Mouse (Mus musculus) lung, adult 2 months (tissue): Measurements from ENCODE around the gene Tec. TPM values are rescaled to one million over a fixed set of nuclear protein-coding genes. Genes with fewer than 3 reads are reported as not detected.
"Not testable (repeated sequence)": the region's sequence is repeated elsewhere in the genome, so short reads cannot be mapped to it uniquely, and the experiment has no call there.

Source experiments
- DNase-seq: peaks from one replicate; pipeline ENCODE4 v3.0.0; 2022
- H3K4me1 ChIP-seq: fragments of 200-500 bp; 2 replicates; pipeline ENCODE4 v1.6.1; 2011; ENCODE audit warnings: low read length; ENCODE audit not compliant: control insufficient read depth, insufficient read depth
- H3K4me3 ChIP-seq: fragments of 200-500 bp; replicated peaks from 2 replicates; pipeline ENCODE3; 2011; ENCODE audit warnings: low read depth, mild to moderate bottlenecking, control low read depth, low read length; ENCODE audit errors: extremely low read depth
- CTCF ChIP-seq: fragments of 200-500 bp; IDR thresholded peaks from 2 replicates; pipeline ENCODE4 v1.5.1; 2011; ENCODE audit warnings: mild to moderate bottlenecking, low read length, control low read depth; ENCODE audit not compliant: insufficient read depth
- POLR2A ChIP-seq: fragments of 200-500 bp; IDR thresholded peaks from 2 replicates; pipeline ENCODE4 v1.6.1; 2011; ENCODE audit warnings: low read depth, mild to moderate bottlenecking, control low read depth, low read length, borderline replicate concordance; ENCODE audit errors: extremely low read depth
- WGBS: fragments of 180-500 bp; shearing (Covaris S2); methylation state at CpG from one replicate; pipeline ENCODE4 v1.1.7; 2018; 5-methylcytosine and 5-hydroxymethylcytosine counted together
- polyA plus RNA-seq: library from polyadenylated mRNA; depleted of rRNA; stranded (reverse); fragments of >200 nt; gene quantifications from 2 replicates; pipeline ENCODE4 v1.2.3, GENCODE M21; 2012

Gene Tec
- polyA plus RNA-seq, 1 experiment: 4.2 TPM

GRCm38 (mm10) chr5:72830988-72831610 is 37.2 kb downstream of the Tec start:
- no peak for DNase-seq
- TF ChIP-seq CTCF (no peak), POLR2A (no peak)
- 81% methylated on average over 5 of the region's 5 CpGs for WGBS
- peaks cover 7% of the 10 kb centered on the region for H3K4me1 ChIP-seq
- no peak overlapping the region for H3K4me3 ChIP-seq

- 86% methylated on average over 7 of the region's 7 CpGs for WGBS
- H3K4me1 ChIP-seq: peaks cover 7% of the 10 kb centered on the region
- DNase-seq: no peak
- H3K4me3 ChIP-seq: no peak overlapping the region
- TF ChIP-seq POLR2A (no peak), CTCF (no peak)
Measured at GRCm38 (mm10) chr5:72829506-72830067, 38.7 kb downstream of the Tec start.

DNA sequence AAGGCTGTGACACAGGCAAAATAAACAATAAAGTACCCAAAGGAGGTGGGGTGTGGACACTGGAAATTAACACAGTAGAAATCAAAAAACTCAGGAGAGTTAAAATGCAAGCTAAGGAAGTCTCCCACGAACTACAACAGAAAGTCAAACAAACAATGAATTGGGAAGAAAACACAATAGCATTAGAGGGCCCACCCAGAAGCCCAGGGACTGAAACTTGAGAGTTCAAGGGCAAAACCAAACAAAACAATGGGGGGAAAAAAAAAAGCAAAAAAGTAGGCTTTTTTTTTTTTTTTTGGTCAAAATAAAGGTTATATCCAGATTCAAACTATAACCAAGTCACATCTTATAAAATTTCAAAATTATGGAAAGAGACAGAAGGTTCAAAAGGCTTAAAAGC is 39.9 kb downstream of the Tec start:
- DNase-seq: no peak
- TF ChIP-seq CTCF: no peak
- TF ChIP-seq POLR2A: no peak
- Histone ChIP-seq H3K4me1 (peaks cover 5% of the 10 kb centered on the region), H3K4me3 (no peak overlapping the region)
- 35% methylated on average over 1 of the region's 1 CpGs for WGBS

DNA sequence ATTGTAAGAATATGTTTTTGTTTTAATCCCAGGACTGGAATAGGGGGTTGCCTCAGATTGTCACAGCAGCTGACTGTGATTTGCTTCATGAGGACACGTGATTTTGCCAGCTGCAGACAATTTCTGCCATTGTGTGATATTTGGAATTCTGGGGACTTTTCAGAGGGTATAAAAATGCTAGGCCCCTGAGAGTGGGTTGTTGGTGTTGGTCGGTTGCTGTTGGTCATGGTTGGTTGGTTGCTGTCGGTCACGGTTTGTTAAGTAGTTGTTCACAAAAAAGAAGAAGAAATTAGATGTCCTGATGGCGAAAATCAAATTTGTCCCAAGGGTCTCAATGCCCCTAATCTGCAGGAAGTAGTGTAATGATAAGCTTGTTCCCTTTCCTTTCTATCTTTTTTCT is 40.8 kb downstream of the Tec start:
- WGBS: 89% methylated on average over 5 of the region's 5 CpGs
- Histone ChIP-seq H3K4me3 (no peak overlapping the region), H3K4me1 (no peaks in the 10 kb centered on the region)

DNA sequence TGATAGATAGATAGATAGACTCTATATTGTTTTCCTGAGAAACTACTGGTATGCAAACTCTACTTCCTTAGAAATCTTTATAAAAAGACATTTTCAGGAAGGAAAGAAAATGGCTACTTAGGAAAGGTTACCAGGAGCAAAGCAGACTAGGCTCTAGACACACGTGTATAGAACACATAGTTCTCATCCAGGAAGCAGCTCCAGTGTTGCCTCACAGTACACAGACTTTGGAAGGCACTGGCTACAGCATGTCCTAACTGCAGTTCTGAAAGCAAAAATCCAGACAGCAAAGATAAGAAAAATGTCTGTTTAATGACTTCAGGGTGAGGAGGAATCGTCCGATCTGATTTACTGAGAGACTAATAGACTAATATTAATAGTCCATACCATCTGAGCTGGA is 41.8 kb downstream of the Tec start:
- DNase-seq: no peak
- TF ChIP-seq POLR2A: no peak
- TF ChIP-seq CTCF: no peak
- WGBS: 68% methylated on average over 3 of the region's 3 CpGs
- H3K4me1 ChIP-seq: no peaks in the 10 kb centered on the region
- H3K4me3 ChIP-seq: no peak overlapping the region

More for the DNA sequence above, 40.8 kb downstream of the Tec start:
- DNase-seq: no peak
- TF ChIP-seq POLR2A (no peak), CTCF (no peak)

- TF ChIP-seq CTCF: no peak
- TF ChIP-seq POLR2A: no peak
- WGBS: 49% methylated on average over 3 of the region's 3 CpGs
Measured at GRCm38 (mm10) chr5:72820651-72821050, 47.6 kb downstream of the Tec start.

DNA sequence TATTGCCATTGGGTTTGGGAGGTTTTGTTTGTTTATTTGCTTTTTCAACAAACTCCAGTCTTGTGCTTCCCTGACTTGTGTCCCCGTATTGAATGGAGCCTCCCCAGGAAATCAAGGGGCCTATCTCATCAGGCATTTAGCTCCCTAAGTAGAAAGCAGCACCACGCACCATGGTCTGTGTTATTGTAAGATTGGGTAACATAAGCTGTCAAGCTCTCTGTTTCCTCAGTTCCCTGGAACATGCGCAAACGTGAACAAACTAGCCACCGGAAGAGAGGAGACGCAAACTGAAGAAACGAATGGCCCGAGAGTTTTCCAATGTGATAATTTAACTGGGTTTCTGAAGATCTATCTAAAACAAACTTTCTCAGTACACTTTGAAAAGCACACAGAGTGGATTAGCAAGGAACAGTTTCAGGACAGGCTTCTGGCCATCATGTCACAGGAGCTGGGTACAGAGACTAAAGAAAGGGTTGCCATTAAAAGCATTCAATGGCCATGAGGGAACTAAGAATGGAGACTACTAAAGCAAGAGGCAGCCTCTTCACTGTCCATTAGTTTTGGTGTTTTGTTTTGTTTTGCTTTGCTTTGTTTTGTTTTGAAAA is 48.1 kb downstream of the Tec start:
- no peak for DNase-seq
- Histone ChIP-seq H3K4me1 (no peaks in the 10 kb centered on the region; the same call in 1 of the 2 replicates), H3K4me3 (no peak overlapping the region)
- WGBS: 75% methylated on average over 8 of the region's 8 CpGs
- TF ChIP-seq CTCF (no peak), POLR2A (no peak)

More at GRCm38 (mm10) chr5:72820651-72821050, 47.6 kb downstream of the Tec start:
- H3K4me3 ChIP-seq: no peak overlapping the region
- H3K4me1 ChIP-seq: no peaks in the 10 kb centered on the region; the same call in 1 of the 2 replicates
- no peak for DNase-seq

GRCm38 (mm10) chr5:72818513-72819180 is 49.6 kb downstream of the Tec start:
- Histone ChIP-seq H3K4me3 (no peak overlapping the region), H3K4me1 (no peaks in the 10 kb centered on the region; the same call in 1 of the 2 replicates)
- no peak for DNase-seq
- WGBS: 71% methylated on average over 5 of the region's 5 CpGs
- TF ChIP-seq CTCF: no peak
- no peak for TF ChIP-seq POLR2A

DNA sequence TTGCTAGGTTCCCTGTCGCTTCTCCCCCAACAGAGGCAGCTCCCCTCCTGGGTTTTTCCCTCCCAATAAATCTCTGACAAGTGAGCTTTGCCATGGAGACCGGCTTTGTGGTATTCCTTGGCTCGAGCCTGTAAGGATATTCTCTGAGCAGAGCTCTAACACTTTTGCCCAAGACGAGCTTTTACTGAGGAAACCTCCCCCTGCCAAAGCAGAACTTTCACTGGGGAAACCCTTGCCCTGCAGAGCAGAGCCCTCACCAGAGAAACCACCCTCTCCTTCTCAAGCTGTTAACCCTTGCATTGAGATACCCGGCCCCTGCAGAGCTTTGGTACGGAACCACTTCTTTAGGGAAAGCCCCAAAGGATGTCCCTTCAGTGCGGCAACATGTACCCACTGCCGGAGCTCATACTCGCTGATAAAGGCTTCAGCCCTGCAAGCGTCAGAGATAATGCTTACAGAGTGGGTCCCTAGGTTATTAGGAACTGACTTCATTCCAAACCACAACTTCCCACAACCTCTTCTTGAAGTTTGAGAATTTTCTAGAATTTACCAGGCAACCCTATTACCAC is 50.7 kb downstream of the Tec start:
- H3K4me1 ChIP-seq: no peaks in the 10 kb centered on the region; the same call in 1 of the 2 replicates
- H3K4me3 ChIP-seq: no peak overlapping the region
- whole genome bisulfite sequencing: 30% methylated on average over 10 of the region's 10 CpGs
- TF ChIP-seq CTCF (no peak), POLR2A (no peak)
- no peak for DNase-seq

DNA sequence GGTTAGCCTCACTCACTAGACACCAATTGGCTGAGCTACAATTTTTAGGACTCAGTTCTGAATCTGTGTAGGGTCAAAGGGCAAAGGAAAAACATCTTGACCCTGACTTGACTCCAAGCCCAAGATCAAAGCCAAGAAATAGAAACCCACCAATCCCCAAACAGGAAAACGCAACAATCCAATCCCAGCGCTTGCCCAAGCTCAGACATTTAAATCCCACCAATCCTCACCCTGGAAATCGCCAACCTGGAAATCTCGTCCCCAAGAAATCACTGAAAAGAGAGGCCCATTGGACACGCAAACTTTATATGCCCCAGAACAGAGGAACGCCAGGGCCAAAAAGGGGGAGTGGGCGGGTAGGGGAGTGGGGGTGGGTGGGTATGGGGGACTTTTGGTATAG is 51.3 kb downstream of the Tec start:
- not testable (repeated sequence) for H3K4me3 ChIP-seq
- WGBS: 77% methylated on average over 7 of the region's 7 CpGs

More for the DNA sequence above, 51.3 kb downstream of the Tec start:
- H3K4me1 ChIP-seq, DNase-seq: not testable (repeated sequence)
